Mouse (Mus musculus) kidney, adult 9 months (tissue): ENCODE measurements around the gene Lactbl1.
A peak's percentile ranks its signal among the peaks of the same experiment; 100 is the strongest.

Experiments used
- DNase-seq: peaks from one replicate; pipeline ENCODE4 v3.0.0; 2022

Gene Lactbl1

GRCm38 (mm10) chr4:136636983-136637562 is 14.7 kb downstream of the Lactbl1 start:
- DNase-seq: no peak

DNA sequence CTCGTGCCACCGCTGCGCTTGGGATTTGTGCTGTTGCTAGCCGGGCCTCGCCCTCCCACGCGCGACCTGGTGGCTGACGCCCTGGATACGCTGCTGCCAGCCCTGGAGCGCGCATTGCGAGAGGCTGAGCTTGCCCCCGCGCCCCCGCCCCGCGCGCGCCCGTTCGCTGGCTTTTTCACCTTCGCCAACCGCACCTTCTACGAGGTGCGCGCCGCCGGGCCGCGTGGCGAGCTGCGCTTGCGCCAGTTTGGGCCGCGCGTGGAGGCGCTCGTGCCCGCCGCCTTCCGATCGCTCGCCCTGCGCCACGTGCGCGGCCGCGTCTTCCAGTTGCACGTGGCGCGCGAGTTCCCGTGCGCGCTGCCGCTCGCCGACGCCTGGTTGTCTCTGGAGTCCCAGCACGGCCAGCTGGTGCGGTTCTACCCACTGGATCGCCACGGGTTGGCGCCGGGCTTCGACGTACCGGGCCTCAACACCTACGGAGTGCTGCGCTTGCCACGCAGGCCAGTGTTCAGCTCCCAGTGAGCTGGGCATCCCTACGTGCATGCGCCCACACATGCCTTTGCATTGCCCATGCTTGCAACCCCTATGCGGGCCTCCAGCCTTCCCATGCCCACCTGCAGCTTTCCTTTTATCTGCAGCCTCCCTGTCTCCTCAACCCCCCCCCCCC is 15.3 kb downstream of the Lactbl1 start:
- DNase-seq: no peak

- DNase-seq: no peak
These were observed 15.9 kb downstream of the Lactbl1 start for GRCm38 (mm10) chr4:136638230-136638750.

DNA sequence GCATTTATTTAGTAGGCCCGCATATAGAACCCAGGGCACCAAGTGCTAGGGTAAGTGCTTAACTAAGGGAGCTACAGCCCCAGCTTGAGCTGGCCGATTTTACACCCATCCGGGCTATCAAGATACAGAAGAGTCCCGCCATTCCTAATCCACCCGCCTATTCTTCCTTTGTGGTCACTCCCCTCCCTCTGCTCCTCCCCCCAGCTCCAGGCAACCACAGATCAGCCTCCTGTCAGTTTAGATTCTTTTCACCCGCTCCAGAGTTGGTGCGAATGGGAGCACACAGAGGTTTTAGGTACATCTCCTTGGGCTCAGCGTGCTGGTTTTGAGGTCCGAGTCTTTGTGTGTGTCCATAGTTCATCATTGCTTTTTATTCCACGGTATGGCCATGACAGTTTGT is 16.5 kb downstream of the Lactbl1 start:
- no peak for DNase-seq

DNA sequence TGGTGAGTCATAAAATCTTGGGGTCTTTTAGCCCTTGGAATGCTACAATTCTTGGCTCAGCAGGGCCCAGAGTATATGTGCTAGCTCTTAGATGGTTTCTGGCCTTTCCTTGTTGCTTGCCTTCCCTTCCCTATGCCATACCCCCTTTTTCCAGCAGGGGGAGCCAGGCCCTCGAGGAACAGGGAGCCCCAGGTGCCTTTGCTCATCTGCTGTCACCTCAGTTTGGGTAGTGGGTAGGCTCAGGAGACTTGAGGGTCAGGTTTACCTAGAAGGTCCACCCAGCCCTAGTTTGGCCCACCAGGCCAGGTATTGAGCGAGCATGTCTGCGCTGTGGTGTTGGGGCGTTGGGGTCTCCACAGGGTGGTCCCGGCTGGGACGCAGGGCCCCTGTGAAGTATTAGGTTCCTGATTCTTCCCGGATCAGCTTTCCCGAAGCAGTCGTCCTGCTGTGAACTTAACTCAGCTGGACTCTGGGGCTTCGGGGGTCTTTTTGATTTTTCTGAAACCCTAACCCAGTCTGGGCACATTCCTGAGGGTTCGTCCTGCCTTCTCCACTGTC is 26.6 kb downstream of the Lactbl1 start:
- peak; percentile 78 for DNase-seq

DNA sequence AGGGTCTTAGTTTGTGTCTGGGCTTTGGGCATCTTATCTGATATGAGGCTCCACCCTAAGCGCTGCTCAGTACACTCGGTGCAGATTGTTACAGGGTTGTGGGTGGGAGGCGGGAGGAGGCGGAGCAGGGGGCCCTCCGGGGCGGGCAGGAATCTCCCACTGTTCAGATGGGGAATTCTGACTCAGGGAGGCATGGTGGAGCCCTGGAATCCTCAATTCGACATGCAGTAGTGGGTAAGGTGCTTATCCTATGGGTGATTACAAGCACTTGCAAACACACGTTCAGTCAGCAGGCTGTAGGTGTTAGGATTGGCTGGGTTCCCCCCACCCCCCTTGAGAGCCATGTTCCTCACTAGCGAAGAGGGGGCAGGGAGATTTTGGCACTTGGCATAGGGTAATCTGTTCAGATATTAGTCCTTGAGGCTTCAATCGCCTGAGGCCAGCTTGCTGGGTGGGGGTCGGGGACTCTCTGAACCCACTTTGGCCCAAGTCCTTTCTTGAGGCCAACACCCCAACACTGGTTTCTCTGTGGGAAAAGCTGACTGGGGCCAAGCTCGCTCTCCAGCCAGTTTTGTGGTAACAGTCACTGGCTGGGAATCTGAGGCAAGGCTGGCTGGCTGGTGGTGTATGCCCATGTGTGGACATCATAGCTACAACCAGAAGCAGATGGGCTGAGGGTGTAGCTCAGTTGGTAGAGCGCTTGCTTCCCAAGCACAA is 27.2 kb downstream of the Lactbl1 start:
- DNase-seq: no peak

DNA sequence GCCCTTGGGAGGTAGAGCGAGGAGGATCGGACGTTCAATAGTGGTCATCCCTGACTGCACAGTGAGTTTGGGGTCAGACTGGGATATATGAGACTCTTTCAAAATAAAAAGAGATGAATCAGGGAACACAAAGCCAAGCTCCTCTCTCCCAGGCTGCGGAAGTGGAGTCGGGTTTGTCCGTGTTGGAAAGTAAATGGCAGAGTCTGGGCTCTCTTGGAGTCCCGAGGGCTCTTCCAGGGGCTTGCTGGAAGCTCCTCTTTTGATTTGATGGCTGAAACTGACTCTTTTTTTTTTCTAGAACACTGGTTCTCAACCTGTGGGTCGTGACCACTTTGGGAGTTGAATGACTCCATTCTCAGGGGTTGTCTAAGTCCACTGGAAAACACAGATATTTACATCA is 27.8 kb downstream of the Lactbl1 start:
- no peak for DNase-seq

- peak; percentile 17 for DNase-seq
These were observed 29.0 kb downstream of the Lactbl1 start for GRCm38 (mm10) chr4:136651357-136651811.

- DNase-seq: no peak
These were observed 29.6 kb downstream of the Lactbl1 start for GRCm38 (mm10) chr4:136651882-136652527.

DNA sequence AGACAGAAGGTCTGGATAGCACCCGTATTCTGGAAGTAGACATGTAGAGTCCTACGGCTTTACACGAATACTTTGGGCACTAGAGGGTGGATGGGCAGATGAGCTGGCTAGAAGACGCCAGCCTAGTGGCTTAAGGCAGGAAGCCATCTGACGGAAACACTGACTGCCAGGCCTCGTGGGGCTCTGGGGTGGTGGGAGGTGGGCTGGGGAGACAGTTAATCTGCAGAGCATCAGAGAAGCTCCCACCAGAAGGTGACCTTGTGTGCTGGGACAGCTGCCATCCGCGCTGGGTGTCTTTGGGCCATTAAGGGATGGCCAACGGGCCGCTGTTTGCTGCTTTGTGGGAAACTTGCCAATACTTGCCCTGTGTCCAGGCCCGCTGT is 30.1 kb downstream of the Lactbl1 start:
- no peak for DNase-seq

GRCm38 (mm10) chr4:136653019-136653418 is 30.6 kb downstream of the Lactbl1 start:
- DNase-seq: no peak

DNA sequence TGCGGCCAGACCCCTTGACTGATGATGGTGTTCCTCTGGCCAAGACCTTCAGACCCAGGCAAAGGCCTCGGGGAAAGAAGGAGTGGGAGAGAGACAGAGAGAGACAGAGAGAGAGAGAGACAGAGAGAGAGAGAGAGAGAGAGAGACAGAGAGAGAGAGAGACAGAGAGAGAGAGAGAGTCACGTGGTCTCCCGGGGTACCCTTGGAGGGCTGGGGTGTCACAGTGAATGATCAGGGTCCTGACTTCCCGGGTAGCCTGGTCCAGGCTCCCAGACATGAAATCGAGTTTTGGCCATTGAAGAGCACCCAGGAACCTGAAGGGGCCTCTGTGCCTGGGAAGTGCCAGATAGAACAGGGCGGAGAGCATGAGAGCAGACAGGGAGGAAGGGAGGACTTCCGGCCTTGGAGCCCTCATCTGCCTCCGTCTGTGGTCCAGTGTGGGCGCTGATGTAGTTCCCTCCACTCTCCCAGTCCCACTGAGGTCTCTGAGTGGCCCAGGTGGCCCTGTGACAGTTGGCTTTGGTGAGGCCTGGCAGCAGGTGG is 31.3 kb downstream of the Lactbl1 start:
- no peak for DNase-seq

DNA sequence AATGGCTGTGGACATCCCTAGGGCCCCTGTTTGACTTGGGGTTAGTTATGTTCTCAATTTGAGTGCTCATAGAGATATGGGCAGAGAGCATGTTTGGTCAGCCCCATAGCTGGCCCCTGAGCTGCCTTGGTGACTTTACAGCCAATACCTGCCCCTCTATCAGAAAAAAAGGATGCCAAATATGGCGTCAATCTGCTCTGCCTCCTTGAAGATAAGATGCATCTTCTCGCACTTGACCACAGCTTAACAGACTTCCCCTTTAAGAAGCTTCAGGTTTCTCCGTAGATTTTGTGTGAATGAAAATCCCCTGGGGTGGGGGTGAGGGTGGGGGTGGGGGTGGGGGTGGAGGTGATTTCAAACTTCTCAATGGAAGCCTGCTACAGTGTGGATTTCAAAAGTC is 35.5 kb downstream of the Lactbl1 start:
- DNase-seq: no peak

DNA sequence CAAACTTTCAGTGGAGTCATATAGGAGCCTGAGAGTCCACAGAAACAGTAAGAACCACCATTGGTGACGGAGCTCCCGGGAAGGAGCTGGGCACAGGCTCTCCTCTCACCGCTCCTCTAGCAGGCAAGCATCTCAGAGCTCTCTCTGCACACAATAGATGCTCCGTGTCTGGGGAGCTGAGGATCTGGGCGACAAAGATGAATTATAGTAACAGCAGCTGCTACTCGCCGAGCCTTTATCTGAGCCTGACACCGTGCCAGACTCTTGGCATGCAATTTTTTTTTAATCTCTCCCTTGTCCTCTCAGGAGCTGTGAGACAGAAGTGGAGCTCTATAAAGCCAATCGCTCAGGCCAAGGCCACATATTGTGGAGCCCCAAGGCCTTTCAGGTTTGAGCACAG is 42.6 kb downstream of the Lactbl1 start:
- no peak for DNase-seq

- DNase-seq: no peak
These were observed 43.6 kb downstream of the Lactbl1 start for GRCm38 (mm10) chr4:136666002-136666401.

GRCm38 (mm10) chr4:136667757-136668156 is 45.3 kb downstream of the Lactbl1 start:
- DNase-seq: no peak

GRCm38 (mm10) chr4:136672335-136673090 is 50.1 kb downstream of the Lactbl1 start:
- no peak for DNase-seq

DNA sequence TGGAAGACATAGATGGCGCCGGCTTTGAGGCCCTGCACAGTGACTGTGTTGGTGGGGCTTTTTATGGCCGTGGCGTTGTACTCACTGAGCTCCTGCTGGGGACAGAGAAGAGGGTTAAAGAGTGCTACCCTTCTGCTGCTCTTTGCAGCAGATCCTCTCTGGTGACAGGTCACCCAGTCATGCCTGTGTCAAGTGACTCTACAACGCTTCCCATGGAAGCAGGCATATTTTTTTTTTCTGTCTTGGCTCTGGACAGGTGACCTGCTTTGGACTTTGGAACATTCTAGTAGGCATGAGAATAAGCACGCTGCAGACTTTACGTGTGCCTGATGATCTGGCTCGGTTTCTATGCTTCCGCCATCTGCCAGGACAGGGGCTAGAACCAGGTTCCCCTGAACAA is 53.0 kb downstream of the Lactbl1 start:
- DNase-seq: no peak

DNA sequence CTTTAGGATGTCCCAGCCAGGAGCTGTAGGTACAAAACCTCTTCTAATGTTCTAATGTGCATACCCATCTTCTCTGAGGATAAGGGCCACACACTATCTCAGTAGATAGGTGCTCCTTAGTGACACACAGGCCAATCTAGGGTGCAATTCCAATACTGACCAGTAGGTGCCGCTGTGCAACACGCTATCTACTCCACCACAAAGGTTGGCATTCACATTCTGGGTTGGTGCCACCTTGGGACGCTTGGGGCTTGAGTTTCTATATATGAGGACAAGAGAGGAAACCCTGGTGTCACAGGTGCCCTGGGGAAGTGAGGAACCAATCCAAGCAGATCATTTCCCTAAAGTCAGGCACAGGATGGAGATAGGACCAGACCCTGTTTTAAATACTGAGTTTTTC is 56.1 kb downstream of the Lactbl1 start:
- peak; percentile 90 for DNase-seq

- no peak for DNase-seq
These were observed 56.8 kb downstream of the Lactbl1 start for GRCm38 (mm10) chr4:136679221-136679620.

DNA sequence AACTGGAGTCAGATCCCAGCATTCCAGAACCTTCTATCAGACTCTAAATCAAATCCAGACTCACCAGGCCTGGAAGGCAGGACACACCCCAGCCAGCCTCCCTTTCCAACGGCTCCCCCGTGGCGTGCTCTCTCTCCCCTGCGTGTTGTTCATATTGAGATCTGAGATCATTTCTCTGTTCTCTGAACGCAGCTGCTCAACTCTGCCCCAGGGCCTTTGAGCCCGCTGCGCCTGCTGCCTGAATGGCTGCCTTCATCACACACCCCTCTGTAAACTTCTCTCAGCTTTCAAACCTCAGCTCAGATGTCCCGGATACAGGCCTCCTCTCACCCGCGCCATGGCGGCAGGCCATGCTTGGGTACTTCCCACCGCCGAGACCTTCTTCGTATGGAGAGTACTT is 58.2 kb downstream of the Lactbl1 start:
- no peak for DNase-seq

DNA sequence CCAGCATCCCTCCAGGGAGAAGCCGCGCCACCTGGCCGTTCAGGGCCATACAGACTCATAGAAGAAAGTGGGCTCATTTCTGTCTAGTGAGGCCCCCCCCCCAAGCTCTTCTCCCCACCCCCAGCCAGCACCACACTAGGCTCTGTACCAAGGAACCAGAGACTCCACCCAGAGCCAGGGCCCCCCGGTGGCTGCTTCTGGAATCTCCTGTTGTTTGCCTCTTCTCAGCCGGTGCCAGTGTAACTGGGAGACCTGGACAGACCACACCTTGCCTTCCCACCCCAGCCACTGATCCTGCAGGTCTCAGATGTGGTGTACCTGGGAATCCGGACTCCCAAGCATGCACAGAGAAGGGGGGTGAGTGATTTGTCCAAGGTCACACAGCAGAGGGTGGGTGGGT is 62.1 kb downstream of the Lactbl1 start:
- no peak for DNase-seq
